Mouse (Mus musculus) liver, embryonic 14.5 days (tissue): ENCODE measurements at regions not wholly inside any gene's neighbourhood (a gene's known extent, or its start where the extent isn't known, plus 50 kb on each side); places are given as distances from the start of the nearest gene placed in this dataset.

Source experiments
- CTCF ChIP-seq: IDR thresholded peaks from 2 replicates; pipeline ENCODE4 v1.5.1; 2016; ENCODE audit warnings: antibody characterized with exemption, low read depth, control low read depth
- EP300 ChIP-seq: IDR thresholded peaks from 2 replicates; pipeline ENCODE4 v1.6.1; 2016; ENCODE audit warnings: antibody characterized with exemption, low read depth

GRCm38 (mm10) chr2:159731305-159731704 is 602.7 kb downstream of the Gm826 start:
- no peak for TF ChIP-seq CTCF
- TF ChIP-seq EP300: no peak
